Mouse (Mus musculus) lung, embryonic 14.5 days (tissue): ENCODE results near the gene Lefty2. TPM values are rescaled to one million over a fixed set of nuclear protein-coding genes. Genes with fewer than 3 reads are reported as not detected.
A peak's percentile ranks its signal among the peaks of the same experiment; 100 is the strongest.
"Not testable (repeated sequence)": the region's sequence is repeated elsewhere in the genome, so short reads cannot be mapped to it uniquely, and the experiment has no call there.

ENCODE experiments used
- ATAC-seq: fragments of 200-750 bp; cut with Nextera tagmentation; 2 replicates; pipeline ENCODE4 v1.8.0; 2017; ENCODE audit warnings: mild to moderate bottlenecking, moderate TSS enrichment, moderate library complexity; ENCODE audit not compliant: insufficient read depth
- DNase-seq: peaks from one replicate; pipeline ENCODE4 v3.0.0-alpha.2; 2015
- H3K27ac ChIP-seq: fragments of 300-500 bp; sonication (generic); 2 replicates; pipeline ENCODE4 v1.5.1; 2014; ENCODE audit warnings: low read depth, mild to moderate bottlenecking, moderate library complexity
- H3K27me3 ChIP-seq: fragments of 300-500 bp; sonication (generic); 2 replicates; pipeline ENCODE4 v1.6.1; 2014; ENCODE audit warnings: low read length, control low read depth; ENCODE audit not compliant: insufficient read depth
- H3K36me3 ChIP-seq: fragments of 300-500 bp; sonication (generic); 2 replicates; pipeline ENCODE4 v1.6.1; 2014; ENCODE audit warnings: control low read depth; ENCODE audit not compliant: insufficient read depth
- H3K4me1 ChIP-seq: fragments of 300-500 bp; sonication (generic); 2 replicates; pipeline ENCODE4 v1.6.1; 2014; ENCODE audit warnings: antibody characterized with exemption, control low read depth; ENCODE audit not compliant: insufficient read depth
- H3K4me2 ChIP-seq: fragments of 300-500 bp; sonication (generic); 2 replicates; pipeline ENCODE4 v1.6.1; 2014; ENCODE audit warnings: mild to moderate bottlenecking
- H3K4me3 ChIP-seq: fragments of 300-500 bp; sonication (generic); 2 replicates; pipeline ENCODE4 v1.5.1; 2014; ENCODE audit warnings: low read depth, low read length
- H3K9ac ChIP-seq: fragments of 300-500 bp; sonication (generic); 2 replicates; pipeline ENCODE4 v1.6.1; 2014
- H3K9me3 ChIP-seq: fragments of 300-500 bp; sonication (generic); 2 replicates; pipeline ENCODE4 v1.6.1; 2016; ENCODE audit warnings: low read depth, low read length, control low read depth
- CTCF ChIP-seq: IDR thresholded peaks from 2 replicates; pipeline ENCODE4 v1.5.1; 2016; ENCODE audit warnings: antibody characterized with exemption, low read depth
- WGBS: fragments of 180-500 bp; shearing (Covaris S2); extraction: QIAGEN DNeasy Blood & Tissue Kit; methylation state at CpG from one replicate; pipeline ENCODE4 v1.1.7; 2014; 5-methylcytosine and 5-hydroxymethylcytosine counted together
- polyA plus RNA-seq: library from polyadenylated mRNA; unstranded; fragments of >200 nt; fragmentation: Nextera tagmentation; extraction: Ambion mirVana; gene quantifications from 2 replicates; pipeline ENCODE4 v1.2.1, GENCODE M21; 2014

Gene Lefty2
- polyA plus RNA-seq, 1 experiment from 2014 or later, result not detected

DNA sequence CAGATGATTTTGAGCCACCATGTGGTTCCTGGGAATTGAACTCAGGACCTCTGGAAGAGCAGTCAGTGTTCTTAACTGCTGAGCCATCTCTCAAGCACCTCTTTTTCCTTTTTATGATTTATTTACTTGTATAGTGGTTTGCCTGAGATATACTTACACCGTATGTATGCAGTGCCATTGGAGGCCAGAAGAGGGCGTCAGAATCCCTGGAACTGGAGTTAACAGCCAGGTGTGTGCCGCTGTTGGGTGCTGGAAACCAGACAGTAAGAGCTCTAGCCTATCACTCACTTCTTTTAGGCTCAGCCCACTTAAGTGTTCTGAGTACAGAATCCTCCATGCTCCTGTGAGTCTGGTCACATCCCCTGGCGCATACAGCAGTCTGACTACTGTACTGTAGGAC lies 15.4 kb upstream of the Lefty2 start:
- WGBS, result 81% methylated on average over 4 of the region's 4 CpGs
- Histone ChIP-seq H3K4me2 (no peak overlapping the region), H3K27ac (no peak overlapping the region), H3K9me3 (no peaks in the 10 kb centered on the region), H3K36me3 (no peaks in the 10 kb centered on the region), H3K9ac (no peak overlapping the region), H3K4me1 (no peaks in the 10 kb centered on the region), H3K4me3 (no peak overlapping the region), H3K27me3 (no peaks in the 10 kb centered on the region)
- ATAC-seq (no peak), DNase-seq (no peak)
- TF ChIP-seq CTCF, result peak; percentile 26; the same call in 1 of the 2 replicates

DNA sequence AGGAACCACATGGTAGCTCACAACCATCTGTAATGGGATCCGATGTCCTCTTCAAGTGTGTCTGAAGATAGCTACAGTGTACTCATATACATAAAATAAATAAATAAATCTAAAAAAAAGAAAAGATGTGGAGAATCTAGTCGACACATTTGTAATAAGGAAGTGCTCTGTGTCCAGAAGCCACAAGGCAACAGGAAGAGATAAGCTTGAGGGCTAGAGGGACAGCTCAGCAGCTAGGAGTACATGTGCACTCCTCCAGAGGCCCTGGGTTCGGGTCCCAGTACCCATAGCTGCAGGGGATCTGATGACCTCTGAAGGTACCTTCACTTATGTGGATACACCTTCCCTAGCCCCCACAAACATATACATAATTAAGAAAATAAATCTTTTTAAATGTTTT lies 11.1 kb upstream of the Lefty2 start:
- Histone ChIP-seq H3K27ac (no peak overlapping the region), H3K9ac (no peak overlapping the region), H3K4me1 (no peaks in the 10 kb centered on the region), H3K9me3 (no peaks in the 10 kb centered on the region), H3K27me3 (no peaks in the 10 kb centered on the region), H3K4me2 (no peak overlapping the region), H3K4me3 (no peak overlapping the region), H3K36me3 (no peaks in the 10 kb centered on the region)
- WGBS, result 44% methylated on average over 3 of the region's 3 CpGs
- DNase-seq (no peak), ATAC-seq (no peak)
- TF ChIP-seq CTCF, result no peak

DNA sequence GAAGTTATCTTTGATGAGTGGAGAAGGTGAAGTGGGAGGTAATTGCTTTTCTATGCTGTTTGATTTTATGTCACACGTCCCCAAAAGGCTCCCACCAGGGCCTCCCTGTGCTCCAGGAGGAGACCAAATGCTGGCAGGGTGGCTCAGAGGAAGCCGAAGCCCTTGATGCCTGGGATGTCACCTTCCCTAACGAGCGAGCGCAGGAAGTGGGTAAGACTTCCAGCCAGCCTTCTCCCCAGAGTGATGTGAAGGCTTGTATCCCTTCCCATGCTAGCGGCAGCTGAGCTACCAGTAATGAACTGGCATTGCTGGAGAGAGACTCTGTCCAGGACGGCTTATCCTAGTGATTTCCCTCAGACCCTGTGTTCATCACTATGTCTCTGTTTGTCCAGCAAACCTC lies 9.2 kb upstream of the Lefty2 start:
- Histone ChIP-seq H3K27ac (no peak overlapping the region), H3K27me3 (no peaks in the 10 kb centered on the region), H3K9ac (no peak overlapping the region), H3K36me3 (no peaks in the 10 kb centered on the region), H3K4me3 (no peak overlapping the region), H3K4me2 (no peak overlapping the region), H3K9me3 (no peaks in the 10 kb centered on the region), H3K4me1 (peaks cover 7% of the 10 kb centered on the region; the same call in 1 of the 2 replicates)
- WGBS, result 12% methylated on average over 7 of the region's 7 CpGs
- DNase-seq, result no peak
- no peak for TF ChIP-seq CTCF
- ATAC-seq, result no peak

DNA sequence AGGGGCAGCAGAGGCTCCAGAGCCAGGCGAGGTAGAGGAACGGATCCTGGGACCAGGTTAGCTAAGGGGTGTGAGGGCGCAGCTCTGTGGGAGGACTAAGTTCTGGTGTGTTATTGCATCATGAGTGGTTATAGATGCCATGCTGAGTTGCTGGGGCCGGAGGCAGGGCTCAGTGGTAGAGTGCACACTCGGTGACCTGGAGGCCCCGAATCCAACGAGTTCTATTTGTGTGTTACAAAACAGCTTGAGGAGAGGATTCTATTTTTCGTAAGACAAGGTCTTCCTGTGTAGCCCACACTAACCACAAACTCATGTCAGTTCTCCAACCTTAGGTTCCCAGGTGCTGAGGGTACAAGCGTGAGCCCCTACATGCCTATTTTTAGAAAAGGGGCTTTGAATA lies 8.4 kb upstream of the Lefty2 start:
- ATAC-seq (no peak), DNase-seq (no peak)
- no peak overlapping the region for H3K4me2 ChIP-seq
- H3K27ac ChIP-seq, result no peak overlapping the region
- no peaks in the 10 kb centered on the region for H3K9me3 ChIP-seq
- WGBS, result 63% methylated on average over 9 of the region's 9 CpGs
- no peaks in the 10 kb centered on the region for H3K36me3 ChIP-seq
- H3K27me3 ChIP-seq, result no peaks in the 10 kb centered on the region
- H3K9ac ChIP-seq, result no peak overlapping the region
- TF ChIP-seq CTCF, result no peak
- H3K4me1 ChIP-seq, result peaks cover 7% of the 10 kb centered on the region; the same call in 1 of the 2 replicates
- H3K4me3 ChIP-seq, result no peak overlapping the region

DNA sequence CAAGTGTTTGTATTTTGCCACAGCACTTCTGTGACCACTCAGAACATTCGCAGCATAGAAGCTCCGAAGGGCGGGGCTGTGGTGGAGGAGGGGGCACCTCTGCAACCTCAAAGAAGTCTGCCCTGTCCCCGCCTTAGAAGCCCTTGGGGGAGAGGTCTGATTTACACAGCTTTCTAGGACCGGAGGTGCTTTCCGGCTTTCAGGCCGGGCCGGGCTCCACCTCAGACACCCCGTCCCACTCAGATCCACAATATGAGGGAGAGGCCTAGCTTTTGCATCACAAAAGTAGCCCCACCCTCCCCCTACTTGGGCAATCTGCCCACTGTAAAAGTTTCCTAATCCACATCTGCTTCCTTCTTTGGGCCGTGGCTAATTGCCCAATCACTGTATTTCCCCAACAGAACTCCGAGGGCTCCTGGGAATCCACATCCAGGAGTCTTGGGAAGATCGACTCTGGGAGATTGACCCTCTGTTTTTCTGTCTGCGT lies 4.3 kb upstream of the Lefty2 start:
- peak overlapping the region; percentile 80 for H3K27ac ChIP-seq
- TF ChIP-seq CTCF, result no peak
- peaks cover 7% of the 10 kb centered on the region; the same call in 1 of the 2 replicates for H3K4me1 ChIP-seq
- H3K9ac ChIP-seq, result peak overlapping the region; percentile 35
- 1% methylated on average over 13 of the region's 13 CpGs for WGBS
- H3K4me2 ChIP-seq, result peak overlapping the region; percentile 59
- no peaks in the 10 kb centered on the region for H3K36me3 ChIP-seq
- no peak overlapping the region; the same call in 1 of the 2 replicates for H3K4me3 ChIP-seq
- peak; percentile 88 for ATAC-seq
- peak; percentile 94 for DNase-seq
- H3K9me3 ChIP-seq, result no peaks in the 10 kb centered on the region
- H3K27me3 ChIP-seq, result peaks cover 7% of the 10 kb centered on the region; the same call in 1 of the 2 replicates

DNA sequence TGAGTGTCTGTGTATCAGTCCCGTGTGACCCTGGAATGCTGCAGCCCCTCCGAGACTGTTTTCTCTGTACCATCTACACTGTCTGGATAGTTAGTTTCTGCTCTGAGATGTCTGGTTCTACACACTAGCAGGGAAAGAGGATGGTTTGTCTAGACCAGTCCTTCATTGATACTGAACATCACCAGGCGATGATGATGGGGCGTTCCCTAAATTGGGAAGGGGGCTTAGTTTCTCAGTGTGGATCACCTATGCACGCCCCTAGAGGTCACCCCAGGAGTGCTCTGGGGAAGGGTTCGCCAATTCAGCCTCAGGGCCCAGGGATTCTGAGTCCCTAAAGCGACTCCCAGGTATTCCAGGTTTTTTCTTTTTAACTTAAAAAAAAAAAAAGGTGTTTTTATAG lies 3.7 kb upstream of the Lefty2 start:
- H3K9ac ChIP-seq, result peak overlapping the region; percentile 35; the same call in 1 of the 2 replicates
- H3K27me3 ChIP-seq, result peaks cover 12% of the 10 kb centered on the region
- H3K4me2 ChIP-seq, result peak overlapping the region; percentile 59
- H3K9me3 ChIP-seq, result no peaks in the 10 kb centered on the region
- ATAC-seq, result no peak; the same call in 1 of the 2 replicates
- no peak for TF ChIP-seq CTCF
- H3K27ac ChIP-seq, result peak overlapping the region; percentile 80
- no peak overlapping the region; the same call in 1 of the 2 replicates for H3K4me3 ChIP-seq
- H3K4me1 ChIP-seq, result peaks cover 7% of the 10 kb centered on the region; the same call in 1 of the 2 replicates
- H3K36me3 ChIP-seq, result no peaks in the 10 kb centered on the region
- no peak for DNase-seq
- WGBS, result 42% methylated on average over 7 of the region's 7 CpGs

DNA sequence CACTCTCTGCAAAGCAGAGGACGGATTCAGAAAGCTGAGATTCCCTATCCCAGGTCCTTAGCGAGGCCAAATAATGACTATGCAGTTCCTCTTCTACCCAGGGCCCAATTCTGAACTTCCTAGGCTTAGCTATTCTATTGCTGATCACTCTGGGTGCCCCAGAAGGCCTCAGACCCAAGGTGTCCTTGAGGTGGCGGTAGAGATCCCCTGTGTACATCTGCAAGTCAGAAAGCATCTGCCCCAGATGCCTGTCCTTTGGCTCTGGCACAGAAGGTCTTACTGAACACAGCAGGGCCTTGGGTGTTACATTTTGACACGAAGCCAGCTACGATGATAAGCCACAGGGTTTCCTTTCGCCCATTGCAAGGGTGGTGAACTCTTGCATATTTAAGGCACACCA lies 3.1 kb upstream of the Lefty2 start:
- Histone ChIP-seq H3K4me3 (no peak overlapping the region), H3K36me3 (no peaks in the 10 kb centered on the region), H3K4me1 (peaks cover 7% of the 10 kb centered on the region; the same call in 1 of the 2 replicates), H3K9me3 (no peaks in the 10 kb centered on the region), H3K27ac (no peak overlapping the region), H3K27me3 (peaks cover 19% of the 10 kb centered on the region), H3K9ac (no peak overlapping the region), H3K4me2 (no peak overlapping the region)
- 54% methylated on average over 6 of the region's 6 CpGs for WGBS
- peak; percentile 38 for DNase-seq
- TF ChIP-seq CTCF, result peak; percentile 39
- ATAC-seq, result no peak

DNA sequence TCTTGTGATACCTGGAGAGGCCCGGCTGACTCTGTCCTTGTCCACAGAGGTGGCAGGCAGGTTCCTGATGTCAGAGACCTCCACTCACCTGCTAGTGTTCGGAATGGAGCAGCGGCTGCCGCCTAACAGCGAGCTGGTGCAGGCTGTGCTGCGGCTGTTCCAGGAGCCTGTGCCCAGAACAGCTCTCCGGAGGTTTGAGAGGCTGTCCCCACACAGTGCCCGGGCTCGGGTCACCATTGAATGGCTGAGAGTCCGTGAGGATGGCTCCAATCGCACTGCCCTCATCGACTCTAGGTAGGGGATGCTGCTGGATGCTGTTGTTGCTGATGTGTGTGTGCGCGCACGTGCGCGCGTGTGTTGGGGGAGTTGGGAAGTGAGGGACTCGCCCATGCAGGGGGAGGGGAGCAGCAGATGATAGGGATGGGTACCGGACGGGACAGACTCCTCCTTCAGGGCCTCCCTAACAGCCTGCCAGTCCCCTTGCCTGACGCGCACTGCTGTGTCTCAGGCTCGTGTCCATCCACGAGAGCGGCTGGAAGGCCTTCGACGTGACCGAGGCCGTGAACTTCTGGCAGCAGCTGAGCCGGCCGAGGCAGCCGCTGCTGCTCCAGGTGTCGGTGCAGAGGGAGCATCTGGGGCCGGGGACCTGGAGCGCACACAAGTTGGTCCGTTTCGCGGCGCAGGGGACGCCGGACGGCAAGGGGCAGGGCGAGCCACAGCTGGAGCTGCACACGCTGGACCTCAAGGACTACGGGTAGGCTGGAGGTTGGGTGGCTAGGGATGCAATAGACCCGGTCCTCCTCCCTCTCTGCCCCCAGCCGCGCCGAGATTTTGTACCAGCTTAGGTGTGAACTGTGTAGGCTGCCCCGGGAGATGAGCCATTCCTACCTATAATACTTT lies 1.4 kb downstream of the Lefty2 start:
- H3K4me1 ChIP-seq, H3K9me3 ChIP-seq, DNase-seq, H3K36me3 ChIP-seq, H3K27ac ChIP-seq, H3K9ac ChIP-seq: not testable (repeated sequence)
- 4% methylated on average over 44 of the region's 51 CpGs for WGBS
- Histone ChIP-seq H3K4me3 (peak overlapping the region; percentile 8), H3K4me2 (peak overlapping the region; percentile 50), H3K27me3 (peaks cover 30% of the 10 kb centered on the region)
- ATAC-seq, result 0 out of 2 replicates have a peak, but pooled peaks have one; percentile 29
